Mouse (Mus musculus): Measurements from ENCODE around the gene G6pc3. TPM values are rescaled to one million over a fixed set of nuclear protein-coding genes. Genes with fewer than 3 reads are reported as not detected.
A peak's percentile ranks its signal among the peaks of the same experiment; 100 is the strongest.

Gene G6pc3
- polyA plus RNA-seq, 1 experiment from 2014 or later, result 42.3 TPM

- peak overlapping the region; percentile 95 for H3K27ac ChIP-seq
- H3K36me3 ChIP-seq (replicated peaks; ENCODE audit: control insufficient read depth, insufficient read depth), result peaks cover 8% of the 10 kb centered on the region; the same call in 1 of the 2 replicates
- peak overlapping the region; percentile 91 for H3K9ac ChIP-seq
- peaks cover 49% of the 10 kb centered on the region for H3K4me1 ChIP-seq (replicated peaks; ENCODE audit: control insufficient read depth, insufficient read depth, low read length)
- peak overlapping the region; percentile 88 for H3K4me2 ChIP-seq (replicated peaks)
- ATAC-seq (ENCODE audit: low FRiP score) (no peak; the same call in 1 of the 2 replicates), DNase-seq (ENCODE audit: low spot score) (no peak)
- no peaks in the 10 kb centered on the region for H3K27me3 ChIP-seq (ENCODE audit: control insufficient read depth, insufficient read depth, low read length)
- no peaks in the 10 kb centered on the region for H3K9me3 ChIP-seq (ENCODE audit: control insufficient read depth, low read length)
- WGBS, result 17% methylated on average over 9 of the region's 9 CpGs
- peak overlapping the region; percentile 98 for H3K4me3 ChIP-seq (replicated peaks; ENCODE audit: low read length)
These were observed 38.7 kb downstream of the G6pc3 start for GRCm38 (mm10) chr11:102228191-102228545.

GRCm38 (mm10) chr11:102228646-102229268 lies 39.3 kb downstream of the G6pc3 start:
- Histone ChIP-seq H3K9me3 (ENCODE audit: control insufficient read depth, low read length) (no peaks in the 10 kb centered on the region), H3K27ac (peak overlapping the region; percentile 95), H3K4me3 (replicated peaks; ENCODE audit: low read length) (peak overlapping the region; percentile 98), H3K27me3 (ENCODE audit: control insufficient read depth, insufficient read depth, low read length) (no peaks in the 10 kb centered on the region), H3K4me2 (replicated peaks) (peak overlapping the region; percentile 88), H3K4me1 (replicated peaks; ENCODE audit: control insufficient read depth, insufficient read depth, low read length) (peaks cover 45% of the 10 kb centered on the region), H3K9ac (peak overlapping the region; percentile 91), H3K36me3 (replicated peaks; ENCODE audit: control insufficient read depth, insufficient read depth) (peaks cover 5% of the 10 kb centered on the region; the same call in 1 of the 2 replicates)
- WGBS, result 9% methylated on average over 7 of the region's 7 CpGs
- DNase-seq (ENCODE audit: low spot score), result no peak
- ATAC-seq (ENCODE audit: low FRiP score), result no peak

GRCm38 (mm10) chr11:102229331-102229953 lies 40.0 kb downstream of the G6pc3 start:
- H3K27ac ChIP-seq, result peak overlapping the region; percentile 95
- ATAC-seq (ENCODE audit: low FRiP score), result peak; percentile 28

GRCm38 (mm10) chr11:102230006-102230741 lies 40.8 kb downstream of the G6pc3 start, which contains the start of gene Hdac5:
Gene Hdac5, minus strand, starts transcription at chr11:102230166.
- peak within 1 kb of the TSS; percentile 91 for H3K9ac ChIP-seq
- H3K4me2 ChIP-seq (replicated peaks), result peak within 1 kb of the TSS; percentile 88
- ATAC-seq (ENCODE audit: low FRiP score) (peak; percentile 89), DNase-seq (ENCODE audit: low spot score) (peak; percentile 99)
- no peaks in the 10 kb centered on the region for H3K36me3 ChIP-seq (replicated peaks; ENCODE audit: control insufficient read depth, insufficient read depth)
- peak within 1 kb of the TSS; percentile 95 for H3K27ac ChIP-seq
- H3K4me1 ChIP-seq (replicated peaks; ENCODE audit: control insufficient read depth, insufficient read depth, low read length), result peaks cover 35% of the 10 kb centered on the region
- peak within 1 kb of the TSS; percentile 98 for H3K4me3 ChIP-seq (replicated peaks; ENCODE audit: low read length)
- no peaks in the 10 kb centered on the region for H3K9me3 ChIP-seq (ENCODE audit: control insufficient read depth, low read length)
- under 1% methylated on average over 49 of the region's 49 CpGs for WGBS
- no peaks in the 10 kb centered on the region for H3K27me3 ChIP-seq (ENCODE audit: control insufficient read depth, insufficient read depth, low read length)

More at GRCm38 (mm10) chr11:102229331-102229953, 40.0 kb downstream of the G6pc3 start:
- Histone ChIP-seq H3K4me3 (replicated peaks; ENCODE audit: low read length) (peak overlapping the region; percentile 98), H3K4me2 (replicated peaks) (peak overlapping the region; percentile 88), H3K27me3 (ENCODE audit: control insufficient read depth, insufficient read depth, low read length) (no peaks in the 10 kb centered on the region), H3K4me1 (replicated peaks; ENCODE audit: control insufficient read depth, insufficient read depth, low read length) (peaks cover 43% of the 10 kb centered on the region), H3K36me3 (replicated peaks; ENCODE audit: control insufficient read depth, insufficient read depth) (peaks cover 1% of the 10 kb centered on the region; the same call in 1 of the 2 replicates), H3K9me3 (ENCODE audit: control insufficient read depth, low read length) (no peaks in the 10 kb centered on the region), H3K9ac (peak overlapping the region; percentile 91)
- DNase-seq (ENCODE audit: low spot score), result peak; percentile 45
- 1% methylated on average over 29 of the region's 47 CpGs for WGBS

GRCm38 (mm10) chr11:102236022-102236421 lies 46.6 kb downstream of the G6pc3 start:
- DNase-seq (ENCODE audit: low spot score), result no peak
- H3K9me3 ChIP-seq (ENCODE audit: control insufficient read depth, low read length), result no peaks in the 10 kb centered on the region
- 72% methylated on average over 2 of the region's 2 CpGs for WGBS
- H3K27me3 ChIP-seq (ENCODE audit: control insufficient read depth, insufficient read depth, low read length), result no peaks in the 10 kb centered on the region
- no peak overlapping the region for H3K27ac ChIP-seq
- H3K4me1 ChIP-seq (replicated peaks; ENCODE audit: control insufficient read depth, insufficient read depth, low read length), result no peaks in the 10 kb centered on the region
- no peak overlapping the region for H3K4me3 ChIP-seq (replicated peaks; ENCODE audit: low read length)
- H3K36me3 ChIP-seq (replicated peaks; ENCODE audit: control insufficient read depth, insufficient read depth), result no peaks in the 10 kb centered on the region
- H3K9ac ChIP-seq, result no peak overlapping the region
- H3K4me2 ChIP-seq (replicated peaks), result no peak overlapping the region
- no peak for ATAC-seq (ENCODE audit: low FRiP score)

GRCm38 (mm10) chr11:102240636-102241035 lies 51.2 kb downstream of the G6pc3 start:
- Histone ChIP-seq H3K4me1 (replicated peaks; ENCODE audit: control insufficient read depth, insufficient read depth, low read length) (peaks cover 13% of the 10 kb centered on the region), H3K9me3 (ENCODE audit: control insufficient read depth, low read length) (no peaks in the 10 kb centered on the region), H3K36me3 (replicated peaks; ENCODE audit: control insufficient read depth, insufficient read depth) (no peaks in the 10 kb centered on the region), H3K27ac (no peak overlapping the region), H3K9ac (no peak overlapping the region), H3K27me3 (ENCODE audit: control insufficient read depth, insufficient read depth, low read length) (no peaks in the 10 kb centered on the region), H3K4me3 (replicated peaks; ENCODE audit: low read length) (no peak overlapping the region), H3K4me2 (replicated peaks) (no peak overlapping the region)
- DNase-seq (ENCODE audit: low spot score), result no peak
- ATAC-seq (ENCODE audit: low FRiP score), result no peak
- 87% methylated on average over 6 of the region's 6 CpGs for WGBS

- Histone ChIP-seq H3K4me3 (replicated peaks; ENCODE audit: low read length) (no peak overlapping the region), H3K36me3 (replicated peaks; ENCODE audit: control insufficient read depth, insufficient read depth) (no peaks in the 10 kb centered on the region), H3K27me3 (ENCODE audit: control insufficient read depth, insufficient read depth, low read length) (no peaks in the 10 kb centered on the region), H3K9me3 (ENCODE audit: control insufficient read depth, low read length) (no peaks in the 10 kb centered on the region), H3K4me2 (replicated peaks) (no peak overlapping the region), H3K4me1 (replicated peaks; ENCODE audit: control insufficient read depth, insufficient read depth, low read length) (peaks cover 17% of the 10 kb centered on the region), H3K9ac (no peak overlapping the region), H3K27ac (no peak overlapping the region)
- 89% methylated on average over 5 of the region's 5 CpGs for WGBS
- ATAC-seq (ENCODE audit: low FRiP score) (no peak), DNase-seq (ENCODE audit: low spot score) (no peak)
These were observed 51.8 kb downstream of the G6pc3 start for GRCm38 (mm10) chr11:102241246-102241645.

- Histone ChIP-seq H3K9ac (no peak overlapping the region), H3K4me2 (replicated peaks) (no peak overlapping the region), H3K36me3 (replicated peaks; ENCODE audit: control insufficient read depth, insufficient read depth) (no peaks in the 10 kb centered on the region), H3K27ac (no peak overlapping the region), H3K4me3 (replicated peaks; ENCODE audit: low read length) (no peak overlapping the region), H3K27me3 (ENCODE audit: control insufficient read depth, insufficient read depth, low read length) (no peaks in the 10 kb centered on the region), H3K4me1 (replicated peaks; ENCODE audit: control insufficient read depth, insufficient read depth, low read length) (peaks cover 17% of the 10 kb centered on the region), H3K9me3 (ENCODE audit: control insufficient read depth, low read length) (no peaks in the 10 kb centered on the region)
- DNase-seq (ENCODE audit: low spot score) (no peak), ATAC-seq (ENCODE audit: low FRiP score) (no peak)
- 52% methylated on average over 5 of the region's 5 CpGs for WGBS
These were observed 52.5 kb downstream of the G6pc3 start for GRCm38 (mm10) chr11:102241874-102242273.

Data from hindbrain, embryonic 14.5 days (tissue).